Mouse (Mus musculus): Measurements from ENCODE around the gene Dennd1a. TPM values are rescaled to one million over a fixed set of nuclear protein-coding genes. Genes with fewer than 3 reads are reported as not detected.

Gene Dennd1a
- total RNA-seq, 2 experiments from 2014 or later, result 75.0 to 78.2 TPM

DNA sequence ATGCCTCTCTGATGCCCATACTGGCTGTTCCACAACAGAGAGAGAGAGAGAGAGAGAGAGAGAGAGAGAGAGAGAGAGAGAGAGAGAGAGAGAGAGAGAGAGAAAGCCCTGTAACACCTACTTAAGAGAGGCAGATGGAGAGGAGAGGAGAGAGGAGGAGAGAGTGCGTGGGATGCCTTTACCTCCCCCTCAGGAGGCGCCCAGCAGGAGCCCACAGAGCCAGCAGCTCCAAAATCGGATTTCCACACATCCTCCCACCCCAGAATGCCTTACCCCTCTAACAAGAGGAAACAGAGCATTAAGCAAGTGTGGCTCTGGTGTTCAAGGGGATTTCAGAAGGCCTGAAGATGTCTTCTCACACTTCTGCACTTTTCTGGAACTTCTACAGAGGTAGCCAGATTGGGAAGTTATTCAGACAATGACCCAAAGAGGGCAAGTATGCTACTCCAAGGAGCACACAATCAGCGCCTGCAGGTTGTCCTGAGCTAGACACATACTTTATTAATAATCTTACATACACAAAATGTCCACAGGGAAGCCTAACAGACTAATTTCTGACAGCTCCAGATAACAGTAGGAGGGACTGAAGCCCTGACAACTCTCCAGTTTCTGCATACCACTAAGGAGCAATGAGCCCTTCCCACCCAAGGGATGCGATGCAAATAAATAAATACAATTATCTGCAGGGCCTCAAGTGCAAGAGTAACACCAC lies 161.4 kb downstream of the Dennd1a start:
- no peak for DNase-seq (ENCODE audit: low spot score in 2 of 2)

DNA sequence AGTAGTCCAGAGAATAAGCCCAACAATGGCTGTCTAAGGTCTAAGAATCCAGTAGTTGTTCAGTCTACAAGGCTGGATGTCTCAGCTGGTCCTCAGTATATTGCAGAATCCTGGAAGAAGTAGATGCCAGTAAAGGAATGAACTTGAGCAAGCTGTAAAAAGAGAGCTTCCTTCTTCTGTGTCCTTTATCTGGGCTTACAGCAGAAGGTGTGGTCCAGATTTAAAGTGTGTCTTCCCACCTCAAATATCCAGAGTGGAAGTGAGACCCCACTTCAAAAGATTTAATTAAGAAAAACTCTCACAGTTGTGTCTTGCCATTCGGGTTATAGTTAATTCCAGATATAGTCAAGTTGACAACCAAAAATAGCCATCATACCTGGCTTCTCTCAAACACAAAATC lies 162.5 kb downstream of the Dennd1a start:
- DNase-seq (ENCODE audit: low spot score in 2 of 2), result no peak

DNA sequence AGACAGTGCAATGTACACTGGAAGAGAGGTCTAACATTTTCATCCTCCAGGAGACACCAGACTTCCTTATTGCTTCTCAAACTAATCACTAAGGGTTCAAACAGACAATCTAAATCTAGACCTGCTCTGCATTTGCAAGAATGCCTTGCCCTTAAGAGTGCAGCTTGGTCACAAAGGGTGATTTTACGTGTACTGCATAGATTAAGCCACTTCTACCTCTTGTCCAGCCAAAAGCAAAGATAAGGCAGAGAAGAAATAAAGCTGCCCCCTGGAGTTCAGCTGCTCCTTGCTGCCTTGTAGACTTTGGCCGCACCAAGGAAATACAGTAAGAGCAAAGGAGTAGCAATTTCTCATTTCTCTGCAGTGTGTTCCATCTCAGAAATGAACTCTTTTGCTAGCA lies 172.2 kb downstream of the Dennd1a start:
- DNase-seq (ENCODE audit: low spot score in 2 of 2), result no peak

DNA sequence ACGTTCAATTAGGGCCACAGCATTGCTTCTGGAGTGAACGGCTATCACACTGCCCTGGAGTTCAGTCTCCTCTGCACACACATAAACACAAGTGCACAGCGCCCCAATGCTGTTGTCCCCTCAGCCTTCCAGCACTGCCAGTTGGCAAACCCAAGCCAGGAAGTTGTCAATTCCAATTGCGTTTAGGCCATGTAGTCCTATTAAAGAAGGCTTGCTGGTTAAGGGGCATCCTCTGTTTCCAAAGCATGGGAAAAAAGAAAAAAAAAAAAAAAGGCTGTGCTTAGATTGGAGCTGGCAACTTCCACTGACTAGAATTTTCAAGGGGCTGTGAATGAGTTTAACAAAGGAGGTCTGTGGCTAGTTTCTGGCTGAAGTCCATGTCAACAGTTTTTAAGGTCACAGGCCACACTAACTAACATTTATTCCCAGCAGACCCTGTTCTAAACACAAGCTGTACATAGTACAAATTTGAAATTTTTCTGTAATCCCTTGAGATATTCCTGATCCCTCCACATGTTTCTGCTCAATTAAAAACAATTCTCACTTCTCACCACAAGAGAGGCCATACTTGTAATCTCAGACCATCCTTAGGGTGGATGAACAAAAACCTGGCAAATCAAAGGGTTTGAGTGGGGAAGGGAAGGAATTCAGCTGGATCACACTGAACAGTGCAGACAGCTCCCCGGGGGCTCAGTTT lies 175.4 kb downstream of the Dennd1a start:
- DNase-seq (ENCODE audit: low spot score in 2 of 2), result no peak

DNA sequence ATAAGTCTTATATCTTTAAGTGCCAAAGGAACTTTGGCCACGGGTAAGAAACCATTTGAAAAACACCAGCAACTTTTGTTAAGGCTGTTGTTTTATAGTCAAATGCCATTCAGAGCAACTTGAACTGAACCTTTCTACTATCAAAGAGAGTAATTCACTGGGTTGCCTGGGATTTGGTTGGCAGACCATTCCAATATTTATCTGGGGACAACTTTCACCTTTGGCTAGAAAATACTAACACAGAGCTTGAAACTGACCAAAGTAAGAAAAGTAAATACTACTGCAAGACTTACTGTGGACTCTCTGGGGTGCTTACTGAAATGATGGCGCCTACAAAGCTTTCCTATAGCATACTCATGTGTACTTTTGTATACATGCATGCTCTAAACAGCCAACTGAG lies 178.6 kb downstream of the Dennd1a start:
- no peak for DNase-seq (ENCODE audit: low spot score in 2 of 2)

DNA sequence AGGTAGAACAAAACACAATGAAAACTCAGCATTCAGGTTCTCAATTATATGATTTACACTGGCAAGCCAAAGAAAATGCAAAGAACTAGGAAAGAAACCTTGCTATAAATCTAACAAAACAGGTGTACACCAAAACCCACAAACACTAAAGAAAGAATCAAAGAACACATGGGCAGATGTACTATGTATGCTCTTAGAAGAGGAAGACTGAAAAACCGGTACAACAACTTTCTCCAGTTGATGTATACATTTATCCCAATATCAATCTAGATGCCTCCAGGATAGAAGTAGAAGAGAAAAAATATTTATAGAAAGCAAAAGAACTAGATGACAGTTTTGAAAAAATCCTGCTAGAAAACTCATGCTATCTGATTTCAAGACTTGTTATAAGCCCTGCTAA lies 184.5 kb downstream of the Dennd1a start:
- DNase-seq (ENCODE audit: low spot score in 2 of 2), result no peak

DNA sequence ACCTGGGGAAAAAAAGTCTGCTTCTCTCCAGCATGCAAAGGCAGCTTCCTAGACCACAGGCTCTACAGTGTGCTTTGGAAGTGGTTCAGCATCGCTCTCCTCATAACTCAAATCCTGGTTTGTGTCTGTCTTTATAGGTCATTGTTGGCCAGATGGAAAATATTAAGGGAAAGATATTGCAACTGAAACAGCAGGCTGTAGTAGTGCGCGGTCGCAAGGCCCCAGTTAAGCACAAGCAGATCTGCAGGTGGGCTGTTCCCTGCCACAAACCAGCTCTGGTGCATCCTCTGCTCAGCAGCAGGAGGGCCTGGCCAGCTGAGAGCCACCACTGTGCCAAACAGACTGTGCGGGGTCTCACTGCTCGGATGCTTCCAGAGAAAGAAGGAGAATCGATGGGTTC lies 186.9 kb downstream of the Dennd1a start:
- DNase-seq (ENCODE audit: low spot score in 2 of 2), result no peak

DNA sequence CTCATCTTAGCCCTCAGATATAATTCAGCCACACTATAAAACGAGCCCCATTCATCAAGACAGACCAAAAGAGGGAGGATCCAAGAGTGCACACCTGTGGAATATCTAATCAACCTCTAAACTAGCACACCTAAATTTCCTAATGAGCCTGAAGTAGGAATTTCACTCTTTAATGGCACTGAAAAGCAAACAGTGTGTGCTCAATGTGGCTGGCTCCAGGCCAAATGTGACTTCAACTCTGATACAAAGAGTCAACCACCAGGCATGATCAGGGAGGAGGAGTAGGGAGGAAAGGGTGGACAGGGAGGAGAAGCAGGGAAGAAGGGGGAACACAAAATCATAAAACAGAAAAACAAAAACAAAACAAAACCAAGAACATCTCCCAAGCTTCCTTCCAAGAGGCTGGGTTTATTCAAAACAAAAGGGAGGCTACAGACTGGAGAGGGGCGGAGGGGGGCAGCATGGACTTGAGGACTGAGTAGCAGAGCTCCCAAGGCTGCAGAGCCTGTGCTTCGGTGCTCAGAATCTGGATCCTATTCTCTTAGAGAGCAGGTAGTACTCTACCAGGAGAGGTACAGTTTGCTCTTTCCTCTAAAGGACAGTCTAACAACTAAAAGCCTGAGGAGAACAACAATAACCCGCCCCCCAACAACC lies 187.9 kb downstream of the Dennd1a start:
- DNase-seq (ENCODE audit: low spot score in 2 of 2), result no peak

DNA sequence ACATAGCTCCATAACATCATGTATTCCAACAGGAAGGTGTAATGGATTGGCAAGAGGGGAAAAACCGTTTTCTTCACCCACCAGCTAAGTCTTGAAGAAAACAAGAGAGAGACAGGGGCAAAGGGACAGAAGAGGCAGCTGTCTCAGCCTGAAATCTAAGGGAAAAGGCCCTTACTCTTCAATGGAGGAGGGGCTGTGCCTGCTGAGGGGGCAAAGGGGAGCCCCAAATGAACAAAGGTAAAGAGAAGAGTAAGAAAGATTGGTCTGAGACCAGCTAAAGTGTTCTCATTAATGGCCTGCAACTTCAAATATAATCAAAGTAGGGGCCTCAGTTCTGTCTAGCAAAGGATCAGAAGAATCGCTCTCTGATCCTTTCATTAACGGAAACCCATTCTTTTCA lies 189.7 kb downstream of the Dennd1a start:
- DNase-seq (ENCODE audit: low spot score in 2 of 2), result no peak

DNA sequence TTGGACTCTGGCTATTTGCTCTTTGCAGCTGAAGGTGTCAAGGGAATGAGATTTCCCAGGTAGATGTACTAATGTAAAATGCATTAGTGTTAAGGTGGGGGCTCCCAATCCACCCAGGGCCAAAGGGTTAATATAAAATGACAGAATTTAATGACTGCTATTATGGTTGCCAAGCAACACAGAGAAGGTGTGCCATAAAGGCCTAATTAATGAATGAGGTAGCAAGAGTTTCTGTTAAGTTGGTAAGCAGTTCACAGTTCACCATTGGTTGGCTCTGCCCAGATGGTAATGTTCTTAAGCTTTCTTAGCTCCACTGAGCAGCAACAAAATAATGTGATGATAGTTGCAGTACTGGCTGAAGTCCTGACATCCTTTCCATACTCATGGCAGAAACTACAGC lies 190.9 kb downstream of the Dennd1a start:
- no peak for DNase-seq (ENCODE audit: low spot score in 2 of 2)

DNA sequence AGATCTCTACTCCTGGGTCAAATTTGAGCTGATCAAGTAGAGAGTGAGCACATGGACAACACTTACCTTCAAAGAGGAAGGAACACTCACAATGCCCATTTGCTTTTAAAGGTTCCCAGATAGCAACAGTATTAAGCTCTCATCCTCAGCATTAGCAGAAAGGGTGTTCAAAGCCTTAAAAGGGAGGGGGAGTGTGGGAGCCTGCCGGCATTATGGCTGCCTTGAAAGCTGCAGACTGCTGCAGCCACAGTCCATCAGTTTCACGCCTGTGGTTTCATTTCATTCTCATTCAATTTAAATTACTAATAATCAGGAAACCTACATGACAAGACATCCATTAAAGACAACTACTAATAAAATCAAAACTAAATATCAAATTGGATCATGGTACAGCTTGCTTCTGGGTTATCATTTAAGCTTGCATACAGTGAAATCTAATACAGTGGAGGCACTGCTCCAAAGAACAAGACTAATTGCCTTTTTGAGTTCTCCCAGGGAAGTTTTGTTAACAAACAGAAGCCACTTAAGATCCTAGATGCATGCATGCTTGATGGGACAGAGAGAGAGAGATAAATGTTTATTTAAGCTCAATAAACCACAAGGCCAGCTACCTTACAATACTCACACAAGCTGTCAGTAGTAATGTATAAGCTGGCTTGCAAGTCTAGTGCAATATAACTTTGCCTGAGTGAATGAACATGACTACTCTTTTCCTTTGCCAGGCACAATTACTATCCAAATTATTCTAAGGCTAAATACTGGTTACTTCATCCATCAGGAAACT lies 192.6 kb downstream of the Dennd1a start:
- DNase-seq (ENCODE audit: low spot score in 2 of 2), result no peak

DNA sequence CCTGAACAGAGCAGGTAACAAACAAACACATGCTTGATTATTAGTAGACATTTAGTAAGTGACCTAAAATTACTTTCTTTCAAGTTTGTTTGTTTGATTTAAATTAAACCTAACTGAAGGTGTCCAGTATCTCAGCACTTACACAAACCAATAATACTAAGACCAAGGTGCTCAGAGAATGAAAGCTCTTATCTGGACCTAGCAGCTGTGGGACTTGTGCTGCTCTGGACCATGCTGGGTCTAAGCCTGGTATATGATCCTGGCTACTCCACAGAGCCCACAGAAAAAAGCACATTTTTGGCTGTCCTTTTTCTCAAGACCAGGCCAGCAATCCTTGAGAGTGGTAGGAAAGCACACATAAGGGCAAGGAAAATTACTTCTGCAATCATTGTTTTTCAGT lies 193.2 kb downstream of the Dennd1a start:
- DNase-seq (ENCODE audit: low spot score in 2 of 2), result no peak

DNA sequence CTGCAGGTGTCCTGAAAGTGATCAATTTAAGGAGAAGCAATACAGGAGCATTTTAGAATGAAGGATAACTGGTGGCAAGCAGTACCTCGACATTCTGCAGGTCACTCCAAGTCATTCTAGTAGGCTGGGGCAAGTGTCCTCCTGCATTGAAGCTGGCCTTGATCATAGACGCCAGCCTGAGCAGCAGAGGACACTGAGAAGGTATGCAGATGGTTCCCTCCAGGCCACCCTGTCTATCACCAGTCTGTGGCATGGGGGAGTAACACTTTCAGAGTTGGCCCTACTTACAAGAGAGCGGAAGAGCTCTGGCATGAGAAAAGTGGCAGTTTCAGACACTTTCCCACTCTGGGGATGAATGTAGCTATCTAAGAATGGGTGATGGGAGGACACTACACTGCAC lies 193.9 kb downstream of the Dennd1a start:
- no peak for DNase-seq (ENCODE audit: low spot score in 2 of 2)

DNA sequence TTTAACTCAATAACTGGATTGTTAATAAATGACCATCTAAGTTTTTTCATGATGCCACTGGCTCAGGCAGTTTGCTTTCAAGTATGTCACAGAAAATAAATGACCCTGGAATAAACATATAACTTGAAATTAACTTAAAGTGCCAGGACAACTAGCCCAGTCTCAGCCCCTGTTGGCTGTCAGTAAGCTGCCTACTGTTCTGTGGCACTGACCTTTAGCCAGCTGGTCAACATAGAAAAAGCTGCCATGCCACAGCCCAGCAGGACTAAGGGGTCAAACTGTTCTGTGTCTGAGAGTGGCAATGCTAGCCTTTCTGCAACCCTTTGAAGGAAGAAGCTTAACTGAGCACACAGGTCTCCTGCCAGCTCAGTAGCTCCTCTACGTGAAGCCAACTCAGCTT lies 198.8 kb downstream of the Dennd1a start:
- DNase-seq (ENCODE audit: low spot score in 2 of 2), result no peak

DNA sequence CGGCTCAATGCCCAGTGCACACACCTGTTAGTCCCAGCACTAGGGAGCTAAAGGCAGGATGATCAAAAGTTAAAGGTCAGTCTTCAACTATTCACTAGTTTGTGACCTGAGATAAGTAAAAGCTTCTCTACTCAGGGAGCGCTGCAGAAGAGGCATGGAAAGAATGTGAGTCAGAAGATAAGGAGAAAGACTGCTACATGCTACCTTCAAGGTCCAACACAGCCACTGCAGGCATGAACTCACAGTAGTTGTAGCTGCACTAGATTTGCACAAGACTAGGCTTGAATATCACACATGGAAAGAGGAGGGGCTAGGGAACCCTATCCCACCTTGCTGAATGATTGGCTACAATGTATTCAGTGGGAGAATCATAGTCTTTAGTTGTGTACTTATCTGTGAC lies 202.1 kb downstream of the Dennd1a start:
- DNase-seq (ENCODE audit: low spot score in 2 of 2), result no peak

DNA sequence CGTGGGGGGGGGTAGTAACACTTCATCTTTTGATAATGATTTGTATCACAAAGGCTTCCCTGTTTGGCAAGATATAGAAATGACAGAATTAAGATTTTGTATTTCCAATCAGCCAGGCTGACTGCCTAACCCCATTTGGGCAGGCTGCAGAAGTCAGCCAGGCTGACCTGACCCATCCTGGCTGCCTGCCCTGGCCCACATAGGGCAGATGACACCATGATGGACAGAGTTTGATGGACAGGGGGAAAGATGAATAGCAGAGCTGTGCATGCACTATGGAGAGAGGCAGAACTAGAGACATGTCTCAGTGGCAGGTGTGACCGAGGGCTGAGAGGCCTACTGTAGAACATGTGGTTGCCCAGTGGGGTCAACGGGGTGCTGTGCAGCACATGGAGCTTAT lies 203.9 kb downstream of the Dennd1a start:
- DNase-seq (ENCODE audit: low spot score in 2 of 2), result no peak

DNA sequence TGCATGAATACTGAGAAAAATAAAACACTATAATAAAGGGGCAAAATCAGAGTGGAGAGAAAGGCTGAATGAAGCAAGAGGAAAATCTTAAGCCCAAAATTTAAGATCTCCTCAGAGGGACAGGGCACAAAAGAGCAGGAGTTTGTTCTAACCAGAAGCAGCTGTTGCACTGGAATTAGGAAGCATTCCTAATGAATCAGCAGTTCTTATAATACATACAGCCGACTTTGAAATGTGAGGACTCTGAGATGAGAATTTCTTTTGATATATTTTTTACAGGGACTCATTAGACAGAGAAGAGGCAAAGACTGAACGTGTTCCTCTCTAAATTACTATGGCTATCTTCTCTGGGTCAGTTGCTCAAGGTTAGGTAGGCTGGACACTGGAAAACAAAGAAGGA lies 212.7 kb downstream of the Dennd1a start:
- DNase-seq (ENCODE audit: low spot score in 2 of 2), result no peak

DNA sequence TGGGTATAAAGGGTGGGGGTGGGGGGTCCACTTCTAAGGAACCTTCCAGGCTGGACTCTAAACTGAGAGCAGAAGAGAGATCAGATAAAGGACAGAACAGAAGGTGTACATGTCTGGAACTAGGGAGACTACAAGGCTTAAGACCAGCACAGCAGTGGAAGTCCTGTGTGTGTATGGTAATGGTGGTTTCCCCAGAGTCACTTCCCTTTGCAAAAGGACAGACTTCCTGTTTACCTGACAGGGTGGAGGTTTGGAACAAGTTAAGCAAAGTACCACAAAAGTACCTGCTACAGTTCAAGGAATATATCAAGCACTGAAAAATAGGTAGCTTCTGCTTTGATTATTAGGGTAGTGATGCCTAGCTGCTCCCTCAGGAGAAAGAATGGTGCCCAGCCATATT lies 215.1 kb downstream of the Dennd1a start:
- no peak for DNase-seq (ENCODE audit: low spot score in 2 of 2)

DNA sequence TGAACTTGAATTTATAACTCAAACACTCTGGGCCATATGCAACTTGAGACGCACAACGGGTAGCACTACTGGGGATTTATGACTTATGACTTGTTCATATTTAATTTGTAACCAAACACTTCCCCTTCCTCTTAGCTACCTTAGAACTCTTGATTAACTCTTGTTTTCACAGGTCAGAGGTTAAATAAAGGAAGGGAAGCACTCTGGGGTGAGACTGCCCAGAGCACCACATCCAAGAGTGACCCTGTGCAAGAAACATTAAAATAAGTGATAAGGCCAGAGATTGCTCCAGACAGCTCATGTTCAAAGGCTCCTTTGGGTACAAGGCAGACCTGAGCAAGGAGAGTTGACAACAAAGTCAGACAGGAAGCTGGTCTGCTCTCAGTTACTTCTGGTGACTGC lies 219.0 kb downstream of the Dennd1a start:
- DNase-seq (ENCODE audit: low spot score in 2 of 2), result no peak

DNA sequence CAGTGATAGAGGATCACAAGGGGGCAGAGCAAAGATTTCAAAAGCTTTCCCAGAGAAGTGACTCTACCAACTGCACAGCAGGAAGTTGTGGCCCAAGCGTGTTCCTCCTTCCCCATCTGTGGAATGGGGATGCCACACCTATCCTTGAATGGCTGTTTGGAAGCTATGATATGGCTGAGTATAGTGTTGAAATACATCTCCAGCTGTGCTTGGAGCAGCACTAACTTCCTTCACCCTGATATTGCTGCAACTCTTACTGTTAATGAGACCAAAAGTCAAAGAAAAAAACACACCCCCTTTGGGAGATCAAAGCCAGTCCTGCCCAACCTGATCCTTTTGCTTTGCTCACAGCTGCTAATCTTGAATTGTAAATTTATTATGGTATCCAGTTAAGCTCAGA lies 221.3 kb downstream of the Dennd1a start:
- DNase-seq (ENCODE audit: low spot score in 2 of 2), result no peak

DNA sequence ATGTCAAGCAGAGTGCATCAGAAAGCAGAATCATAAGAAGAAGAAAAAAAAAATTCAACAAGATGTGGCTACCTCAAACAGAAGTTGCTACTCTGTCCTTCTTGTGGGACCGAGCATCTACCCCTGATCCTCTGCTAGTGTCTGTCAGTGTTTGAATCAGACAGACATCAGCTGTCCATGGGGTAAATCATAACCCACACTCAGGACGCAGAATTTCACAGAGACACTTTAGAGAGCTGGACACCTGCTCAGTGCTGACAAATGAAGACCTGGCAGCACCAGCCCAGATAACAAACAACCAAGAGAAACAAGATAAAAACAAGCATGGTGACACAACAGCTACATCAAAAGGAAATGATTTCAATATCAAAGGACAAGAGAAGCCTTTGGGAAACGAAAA lies 222.9 kb downstream of the Dennd1a start:
- DNase-seq (ENCODE audit: low spot score in 2 of 2), result no peak

DNA sequence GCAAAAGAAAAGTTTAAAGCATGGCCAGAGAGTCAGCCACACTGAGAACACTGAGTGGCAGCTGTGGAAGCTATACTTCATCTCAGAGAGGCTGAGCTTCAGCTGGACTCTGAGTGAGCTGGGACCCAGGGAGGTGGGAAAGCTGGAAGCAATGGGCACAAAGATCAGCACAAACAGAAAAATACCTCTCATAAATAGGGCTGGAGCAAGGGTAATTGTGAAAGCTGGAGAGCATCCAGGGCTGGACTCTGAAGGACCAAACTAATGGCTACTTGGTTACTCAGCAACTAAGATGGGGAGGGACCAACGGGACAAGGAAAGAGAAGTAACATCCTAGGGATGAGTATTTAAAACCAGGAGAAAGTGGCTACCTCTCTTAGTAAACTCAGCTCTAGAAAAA lies 225.0 kb downstream of the Dennd1a start:
- DNase-seq (ENCODE audit: low spot score in 2 of 2), result no peak
